Mouse (Mus musculus): ENCODE results near the gene Tmem161a.

DNA sequence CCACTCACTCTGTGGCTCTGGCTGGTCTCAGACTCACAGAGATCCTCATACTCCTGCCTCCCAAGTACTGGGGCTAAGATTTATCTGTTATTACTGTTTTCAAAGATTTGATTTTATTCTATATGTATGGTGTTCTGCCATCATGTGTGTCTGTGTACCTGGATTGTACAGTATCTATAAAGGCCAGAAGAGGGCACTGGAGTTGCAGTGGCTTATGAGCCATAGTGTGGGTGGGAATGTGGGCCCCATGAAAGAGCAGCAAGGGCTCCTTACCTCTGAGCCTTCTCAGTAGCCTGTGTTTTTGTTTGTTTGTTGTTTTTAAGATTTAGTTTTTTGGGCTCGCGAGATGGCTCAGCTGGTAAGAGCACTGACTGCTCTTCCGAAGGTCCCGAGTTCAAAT lies 6.9 kb downstream of the Tmem161a start:
- TF ChIP-seq CTCF (IDR thresholded peaks at IDR 0.05; ENCODE audit: low read depth, low read length) (peak; percentile 27; the same call in 1 of the 2 replicates), POLR2A (IDR thresholded peaks at IDR 0.05; ENCODE audit: extremely low read depth, insufficient read depth, low read length) (no peak)
